Mouse (Mus musculus) hindbrain, postnatal 0 days (tissue): ENCODE measurements around the gene Chrng. TPM values are rescaled to one million over a fixed set of nuclear protein-coding genes. Genes with fewer than 3 reads are reported as not detected.
A peak's percentile ranks its signal among the peaks of the same experiment; 100 is the strongest.

Experiments used
- ATAC-seq: fragments of 200-750 bp; cut with Nextera tagmentation; 2 replicates; pipeline ENCODE4 v1.8.0; 2017; ENCODE audit warnings: mild to moderate bottlenecking, moderate TSS enrichment, moderate library complexity
- DNase-seq: peaks from one replicate; pipeline ENCODE4 v3.0.0-alpha.2; 2015; ENCODE audit warnings: low spot score
- H3K27ac ChIP-seq: fragments of 300-500 bp; sonication (generic); 2 replicates; pipeline ENCODE4 v1.5.1; 2014; ENCODE audit warnings: mild to moderate bottlenecking
- H3K27me3 ChIP-seq: fragments of 300-500 bp; sonication (generic); 2 replicates; pipeline ENCODE4 v1.6.1; 2014; ENCODE audit warnings: low read length, mixed read lengths; ENCODE audit not compliant: insufficient read depth
- H3K36me3 ChIP-seq: fragments of 300-500 bp; sonication (generic); 2 replicates; pipeline ENCODE4 v1.6.1; 2014; ENCODE audit warnings: low read length, mixed read lengths; ENCODE audit not compliant: insufficient read depth
- H3K4me1 ChIP-seq: fragments of 300-500 bp; sonication (generic); 2 replicates; pipeline ENCODE4 v1.6.1; 2014; ENCODE audit warnings: antibody characterized with exemption, low read length, mixed read lengths; ENCODE audit not compliant: insufficient read depth
- H3K4me2 ChIP-seq: fragments of 300-500 bp; sonication (generic); 2 replicates; pipeline ENCODE4 v1.6.1; 2014; ENCODE audit warnings: low read depth, mild to moderate bottlenecking, low read length, moderate library complexity, mixed read lengths
- H3K4me3 ChIP-seq: fragments of 300-500 bp; sonication (generic); 2 replicates; pipeline ENCODE4 v1.5.1; 2014; ENCODE audit warnings: low read length
- H3K9ac ChIP-seq: fragments of 300-500 bp; sonication (generic); replicated peaks from 2 replicates; pipeline ENCODE4 v1.6.1; 2014; ENCODE audit warnings: mild to moderate bottlenecking, low read length, moderate library complexity, mixed read lengths
- H3K9me3 ChIP-seq: fragments of 300-500 bp; sonication (generic); 2 replicates; pipeline ENCODE4 v1.6.1; 2016; ENCODE audit warnings: low read length, mixed read lengths
- CTCF ChIP-seq: IDR thresholded peaks from 2 replicates; pipeline ENCODE4 v1.5.1; 2016; ENCODE audit warnings: antibody characterized with exemption, control low read depth, low read depth
- WGBS: fragments of 180-500 bp; shearing (Covaris S2); extraction: QIAGEN DNeasy Blood & Tissue Kit; methylation state at CpG from one replicate; pipeline ENCODE4 v1.1.7; 2014; 5-methylcytosine and 5-hydroxymethylcytosine counted together
- polyA plus RNA-seq: library from polyadenylated mRNA; unstranded; fragments of >200 nt; fragmentation: Nextera tagmentation; extraction: Ambion mirVana; gene quantifications from 2 replicates; pipeline ENCODE4 v1.2.1, GENCODE M21; 2015
- total RNA-seq: library from RNA; depleted of rRNA; stranded (reverse); fragments of >200 nt; gene quantifications from 2 replicates; pipeline ENCODE4 v1.2.3, GENCODE M21; 2014

The Chrng gene
- total and polyA plus RNA-seq, 2 experiments from 2014 or later: not detected

DNA sequence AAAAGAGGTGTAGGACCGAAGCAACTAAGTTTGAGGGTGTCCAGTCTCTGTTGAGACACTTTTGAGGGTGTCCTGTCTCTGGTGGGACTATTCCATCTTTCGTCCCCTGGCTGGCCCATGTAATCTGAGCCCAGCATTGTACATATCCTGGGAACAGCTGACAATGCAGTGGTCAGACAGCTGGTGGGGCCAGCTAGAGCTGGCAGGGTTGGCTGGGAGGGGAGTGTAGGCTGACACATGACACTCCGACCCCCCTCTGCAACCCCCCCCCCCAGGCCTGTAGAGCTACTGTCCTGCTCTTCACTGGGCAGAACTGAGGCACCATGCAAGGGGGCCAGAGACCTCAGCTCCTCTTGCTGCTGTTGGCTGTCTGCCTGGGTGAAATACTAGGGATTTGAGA lies 1.0 kb downstream of the Chrng start:
- no peak for TF ChIP-seq CTCF
- H3K4me1 ChIP-seq: no peaks in the 10 kb centered on the region
- no peak overlapping the region for H3K4me3 ChIP-seq
- no peaks in the 10 kb centered on the region for H3K9me3 ChIP-seq
- H3K27me3 ChIP-seq: no peaks in the 10 kb centered on the region
- 49% methylated on average over 3 of the region's 3 CpGs for WGBS
- no peak overlapping the region for H3K9ac ChIP-seq
- no peaks in the 10 kb centered on the region for H3K36me3 ChIP-seq
- no peak for DNase-seq
- no peak overlapping the region for H3K27ac ChIP-seq
- ATAC-seq: no peak
- no peak overlapping the region for H3K4me2 ChIP-seq

DNA sequence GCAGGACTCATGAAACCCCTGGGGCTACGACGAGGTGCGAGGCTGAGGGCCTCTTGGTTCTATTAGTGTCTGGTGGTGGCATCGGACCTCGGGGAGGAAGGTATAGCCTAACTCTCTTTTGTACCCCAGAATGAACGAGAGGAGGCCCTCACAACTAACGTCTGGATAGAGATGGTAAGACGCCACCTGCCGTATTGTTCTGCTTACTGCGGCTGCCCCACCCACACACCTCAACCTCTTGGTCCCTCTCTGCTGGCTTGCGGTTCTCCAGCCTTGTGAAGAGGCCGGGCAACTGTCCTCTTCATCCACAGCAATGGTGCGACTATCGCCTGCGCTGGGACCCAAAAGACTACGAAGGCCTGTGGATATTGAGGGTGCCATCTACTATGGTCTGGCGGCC lies 1.9 kb downstream of the Chrng start:
- Histone ChIP-seq H3K9me3 (no peaks in the 10 kb centered on the region), H3K27ac (no peak overlapping the region), H3K27me3 (no peaks in the 10 kb centered on the region), H3K36me3 (no peaks in the 10 kb centered on the region), H3K9ac (no peak overlapping the region), H3K4me2 (no peak overlapping the region), H3K4me1 (no peaks in the 10 kb centered on the region), H3K4me3 (no peak overlapping the region)
- 26% methylated on average over 17 of the region's 17 CpGs for WGBS
- peak; percentile 49 for TF ChIP-seq CTCF
- DNase-seq (no peak), ATAC-seq (no peak)

DNA sequence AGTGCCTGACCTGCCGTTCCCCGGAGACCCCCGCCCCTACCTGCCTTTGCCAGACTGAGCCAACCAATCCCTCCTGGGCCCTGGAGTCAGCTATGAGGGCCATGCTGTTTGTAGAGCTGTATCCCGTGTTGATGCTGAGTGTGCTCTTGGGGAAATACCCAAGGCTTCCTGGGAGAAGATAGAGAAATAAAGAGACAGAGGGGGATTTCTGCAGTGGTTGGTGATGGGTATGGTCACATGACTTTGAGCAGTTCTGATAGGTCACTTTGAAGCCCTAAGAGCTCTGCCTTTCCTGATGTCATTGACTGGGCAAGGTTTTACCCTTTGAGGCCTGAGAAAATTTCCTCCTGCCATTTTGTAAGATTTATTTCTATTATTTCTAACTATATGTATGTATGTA lies 7.0 kb downstream of the Chrng start:
- ATAC-seq (no peak), DNase-seq (no peak)
- Histone ChIP-seq H3K36me3 (no peaks in the 10 kb centered on the region), H3K9ac (no peak overlapping the region), H3K27ac (no peak overlapping the region), H3K4me3 (no peak overlapping the region), H3K4me1 (peaks cover 15% of the 10 kb centered on the region), H3K9me3 (no peaks in the 10 kb centered on the region), H3K4me2 (no peak overlapping the region), H3K27me3 (no peaks in the 10 kb centered on the region)
- 82% methylated on average over 4 of the region's 4 CpGs for WGBS
- TF ChIP-seq CTCF: no peak

DNA sequence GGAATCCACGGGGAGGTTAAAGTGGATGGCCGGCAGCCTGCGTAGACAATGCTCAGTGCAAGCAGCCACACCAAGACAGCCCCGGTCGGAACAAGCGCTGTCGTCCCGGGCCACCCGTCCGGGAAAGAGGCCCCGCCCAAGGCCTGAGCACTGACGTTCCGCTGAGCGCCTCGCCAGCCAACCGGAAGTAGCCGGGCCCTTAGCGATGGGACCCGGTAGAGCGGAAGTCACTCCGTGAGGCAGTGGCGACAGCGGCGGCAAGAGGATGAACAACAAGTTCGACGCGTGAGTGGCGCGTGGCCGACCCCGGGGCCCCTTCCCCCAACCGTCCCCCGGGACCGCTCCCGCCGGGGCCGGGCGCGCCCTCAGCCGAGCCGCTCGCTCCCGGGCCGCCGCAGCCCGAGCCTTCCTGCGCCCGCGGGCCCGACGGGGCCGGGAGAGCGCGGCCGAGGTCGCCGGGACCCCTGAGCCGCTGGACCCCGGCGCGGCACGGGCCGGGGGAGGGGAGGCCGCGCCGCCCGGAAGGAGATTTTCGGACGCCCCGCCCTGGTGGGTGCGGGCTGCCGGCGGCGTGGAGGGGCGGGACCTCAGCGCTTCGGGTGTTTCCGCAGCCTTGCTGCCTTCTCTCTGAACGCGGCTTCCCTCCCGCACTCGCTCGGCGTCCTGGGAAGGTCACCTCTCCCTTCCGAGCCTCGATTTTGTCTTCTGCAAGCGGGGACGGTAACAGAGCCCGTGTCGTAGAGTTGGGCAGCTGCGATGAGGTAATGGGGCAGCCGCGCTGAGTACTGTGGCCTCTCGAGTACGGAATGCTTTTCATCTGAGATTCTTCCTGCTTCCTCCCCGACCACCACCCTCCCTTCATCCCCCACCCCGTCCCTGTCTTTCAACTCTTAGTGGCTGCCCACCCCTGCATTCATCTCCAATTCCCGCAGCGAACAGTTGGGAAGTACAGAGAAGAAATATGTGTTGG lies 9.6 kb downstream of the Chrng start, which contains the start of gene Eif4e2:
Gene Eif4e2 (plus strand): TSS at position 180 of the 970 bp plus-strand sequence.
- Histone ChIP-seq H3K4me2 (peak within 1 kb of the TSS; percentile 71), H3K9me3 (no peaks in the 10 kb centered on the region), H3K4me1 (peaks cover 21% of the 10 kb centered on the region), H3K27ac (peak within 1 kb of the TSS; percentile 98), H3K27me3 (no peaks in the 10 kb centered on the region), H3K9ac (peak within 1 kb of the TSS; percentile 93), H3K36me3 (peaks cover 4% of the 10 kb centered on the region; the same call in 1 of the 2 replicates), H3K4me3 (peak within 1 kb of the TSS; percentile 89)
- peak; percentile 47 for TF ChIP-seq CTCF
- WGBS: under 1% methylated on average over 73 of the region's 99 CpGs
- DNase-seq (peak; percentile 97), ATAC-seq (peak; percentile 97)

DNA sequence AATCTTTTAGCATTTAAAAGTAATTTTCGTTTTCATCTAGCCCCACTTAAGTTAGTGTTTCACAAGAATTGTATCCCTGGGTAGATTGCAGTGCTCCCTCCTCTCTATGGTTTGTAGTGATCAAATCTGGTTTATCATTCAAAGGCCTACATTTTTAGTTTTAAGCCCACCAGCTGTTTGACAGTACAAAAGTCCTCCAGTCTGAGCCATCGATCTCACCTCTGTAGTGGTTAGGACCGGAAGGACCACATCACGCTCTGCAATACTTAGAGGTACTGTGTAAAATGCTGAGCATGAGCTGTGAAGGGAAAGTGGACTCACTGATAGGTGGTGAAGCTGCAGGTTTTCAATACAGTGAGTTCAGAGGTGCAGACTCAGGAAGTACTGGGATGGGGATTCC lies 10.3 kb downstream of the Chrng start:
- TF ChIP-seq CTCF: no peak
- no peak for DNase-seq
- 22% methylated on average over 4 of the region's 4 CpGs for WGBS

DNA sequence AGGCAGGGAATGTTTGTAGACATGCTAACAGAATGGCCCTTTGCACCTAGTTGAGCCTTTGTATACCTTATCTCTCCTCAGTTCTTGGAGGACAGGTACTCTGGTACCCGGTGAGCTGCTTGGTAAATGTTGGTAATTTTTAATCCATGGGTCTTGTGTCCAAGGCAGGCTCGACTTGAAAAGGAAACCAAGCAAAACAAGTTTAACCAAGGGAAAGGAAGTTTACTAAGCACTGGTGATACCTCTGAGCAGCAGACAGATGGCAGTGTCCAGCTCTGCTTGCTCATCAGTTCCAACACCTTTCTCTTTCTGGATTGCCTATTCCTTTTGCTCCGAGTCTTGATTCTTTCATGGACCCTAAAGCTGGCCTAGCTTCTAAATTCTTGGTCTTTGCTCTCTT lies 13.5 kb downstream of the Chrng start:
- peaks cover 33% of the 10 kb centered on the region for H3K36me3 ChIP-seq
- DNase-seq: peak; percentile 28
- WGBS: 59% methylated on average over 3 of the region's 3 CpGs
- no peak overlapping the region for H3K27ac ChIP-seq
- no peak overlapping the region for H3K4me3 ChIP-seq
- H3K4me2 ChIP-seq: no peak overlapping the region
- no peaks in the 10 kb centered on the region for H3K27me3 ChIP-seq
- peaks cover 20% of the 10 kb centered on the region for H3K4me1 ChIP-seq
- H3K9ac ChIP-seq: no peak overlapping the region
- TF ChIP-seq CTCF: peak; percentile 74
- no peak for ATAC-seq
- H3K9me3 ChIP-seq: no peaks in the 10 kb centered on the region

More for the DNA sequence above, 10.3 kb downstream of the Chrng start:
- ATAC-seq: no peak
- Histone ChIP-seq H3K4me2 (peak overlapping the region; percentile 71), H3K4me3 (peak overlapping the region; percentile 89), H3K9me3 (no peaks in the 10 kb centered on the region), H3K4me1 (peaks cover 21% of the 10 kb centered on the region), H3K27me3 (no peaks in the 10 kb centered on the region), H3K9ac (peak overlapping the region; percentile 93), H3K36me3 (peaks cover 6% of the 10 kb centered on the region; the same call in 1 of the 2 replicates), H3K27ac (peak overlapping the region; percentile 98; the same call in 1 of the 2 replicates)

DNA sequence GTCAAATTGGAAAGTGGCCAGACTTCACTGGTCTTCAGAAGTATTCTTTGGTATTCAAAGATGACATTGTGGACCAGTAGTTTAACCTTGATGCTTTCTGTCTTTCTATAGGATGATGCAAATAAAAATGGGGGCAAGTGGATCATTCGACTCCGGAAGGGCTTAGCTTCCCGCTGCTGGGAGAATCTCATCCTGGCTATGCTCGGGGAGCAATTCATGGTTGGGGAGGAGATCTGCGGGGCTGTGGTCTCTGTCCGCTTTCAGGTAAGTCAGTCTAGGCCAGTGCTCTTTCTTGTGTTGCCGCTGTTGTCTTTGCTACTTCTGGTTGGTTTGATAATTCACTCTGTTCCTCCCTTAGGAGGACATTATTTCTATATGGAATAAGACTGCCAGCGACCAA lies 21.3 kb downstream of the Chrng start:
- TF ChIP-seq CTCF: no peak
- DNase-seq: no peak
- H3K9me3 ChIP-seq: no peaks in the 10 kb centered on the region
- WGBS: 95% methylated on average over 8 of the region's 8 CpGs
- H3K9ac ChIP-seq: no peak overlapping the region
- no peak for ATAC-seq
- no peaks in the 10 kb centered on the region for H3K27me3 ChIP-seq
- peaks cover 79% of the 10 kb centered on the region for H3K36me3 ChIP-seq
- no peak overlapping the region for H3K4me3 ChIP-seq
- no peak overlapping the region for H3K4me2 ChIP-seq
- H3K27ac ChIP-seq: no peak overlapping the region
- no peaks in the 10 kb centered on the region for H3K4me1 ChIP-seq
